Mouse (Mus musculus) urinary bladder, adult 18-20 months (tissue): ENCODE measurements around the gene Ctdsp2.
A peak's percentile ranks its signal among the peaks of the same experiment; 100 is the strongest.

Source experiments
- DNase-seq, 2 experiments: peaks; one replicate each; pipeline ENCODE4 v3.0.0; 2022; ENCODE audit warnings: low spot score in 2 of 2, mixed read lengths in 2 of 2

Gene Ctdsp2

DNA sequence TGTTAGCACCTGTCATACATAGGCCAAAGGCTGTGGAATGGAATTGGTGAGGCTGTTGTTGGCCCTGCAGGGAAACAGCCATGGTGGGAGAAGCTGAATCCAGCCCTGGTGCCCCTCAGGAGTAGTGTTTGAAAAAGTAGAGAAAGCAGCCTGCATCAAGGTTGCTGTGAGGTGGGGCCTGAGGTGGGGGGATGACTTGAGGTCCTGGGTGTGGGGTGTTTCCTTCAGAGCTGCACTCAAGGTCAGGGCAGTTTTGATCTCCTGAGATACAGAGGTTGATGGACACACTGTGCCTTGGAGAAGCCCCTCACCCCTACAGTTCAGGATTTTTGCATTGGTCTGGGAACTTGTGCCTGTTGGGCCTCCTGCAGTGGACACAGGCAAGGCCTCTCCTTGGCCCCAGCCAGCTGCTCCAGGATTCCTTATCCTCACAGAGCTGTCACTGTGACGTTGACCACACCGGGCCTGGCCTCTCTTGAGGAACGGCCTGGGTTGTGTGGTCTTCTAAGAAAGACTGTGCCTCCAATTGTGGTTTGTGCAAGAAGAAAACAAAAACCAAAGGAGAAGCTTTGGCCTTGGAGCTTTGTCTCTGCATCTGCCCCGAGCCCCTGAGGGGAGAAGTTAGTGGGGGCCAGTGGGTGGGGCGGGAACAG, 10.1 kb downstream of the Ctdsp2 start:
- DNase-seq = no peak

DNA sequence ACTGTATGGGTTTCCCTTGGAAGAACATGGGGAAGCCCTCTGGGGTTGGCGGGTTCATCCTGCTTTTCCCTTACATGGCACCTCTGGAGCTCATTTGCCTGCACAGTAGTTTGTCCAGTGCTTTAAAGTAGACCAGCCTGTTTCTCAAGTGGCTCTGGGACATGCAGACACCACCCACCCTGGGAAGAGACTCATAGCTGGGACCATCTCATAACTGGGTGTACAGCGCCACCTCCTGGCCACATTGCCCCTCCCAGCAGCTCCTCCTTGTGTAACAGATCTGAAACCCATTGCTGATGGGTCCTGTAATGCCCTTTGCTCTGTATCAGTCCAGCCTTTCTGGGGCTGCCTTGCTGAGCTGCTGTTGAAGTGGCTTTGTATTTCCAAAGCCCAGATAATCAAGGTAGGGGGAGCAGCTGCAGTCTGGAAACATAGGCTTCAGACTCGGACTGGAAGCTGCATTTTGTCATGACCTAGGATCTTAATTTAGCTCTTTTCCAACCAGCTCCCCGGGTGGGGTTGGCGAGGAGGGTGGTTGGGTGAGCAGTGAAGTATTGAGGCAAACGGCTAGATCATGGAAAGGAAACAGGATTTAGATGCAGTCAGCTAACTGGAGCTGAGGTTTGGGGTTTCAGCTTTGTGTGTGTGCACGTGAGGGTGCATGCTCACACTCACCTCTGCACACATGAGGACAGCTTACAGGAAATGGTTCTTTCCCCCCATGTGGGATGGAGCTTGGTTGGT, 12.0 kb downstream of the Ctdsp2 start:
- DNase-seq = peak; percentile 67 to 72

DNA sequence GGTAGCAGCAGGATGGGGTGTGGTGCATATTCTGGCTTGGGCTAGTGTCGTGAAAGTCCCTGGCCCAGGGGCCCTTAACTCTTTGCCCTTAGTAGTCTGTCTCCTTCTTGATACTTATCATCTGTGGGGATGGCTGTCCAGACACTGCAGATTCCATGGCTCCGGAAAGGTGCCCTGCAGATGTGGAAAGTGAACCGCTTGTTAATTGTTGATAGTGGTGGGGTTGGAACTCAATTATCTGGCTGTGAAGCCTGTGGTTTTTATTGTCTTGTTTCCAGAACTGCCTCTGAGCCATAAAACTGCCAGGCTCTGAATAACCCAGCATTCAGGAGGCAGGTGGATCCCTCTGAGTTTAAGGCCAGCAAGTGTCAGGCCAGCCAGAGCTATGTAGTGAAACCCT, 13.2 kb downstream of the Ctdsp2 start:
- no peak for DNase-seq

DNA sequence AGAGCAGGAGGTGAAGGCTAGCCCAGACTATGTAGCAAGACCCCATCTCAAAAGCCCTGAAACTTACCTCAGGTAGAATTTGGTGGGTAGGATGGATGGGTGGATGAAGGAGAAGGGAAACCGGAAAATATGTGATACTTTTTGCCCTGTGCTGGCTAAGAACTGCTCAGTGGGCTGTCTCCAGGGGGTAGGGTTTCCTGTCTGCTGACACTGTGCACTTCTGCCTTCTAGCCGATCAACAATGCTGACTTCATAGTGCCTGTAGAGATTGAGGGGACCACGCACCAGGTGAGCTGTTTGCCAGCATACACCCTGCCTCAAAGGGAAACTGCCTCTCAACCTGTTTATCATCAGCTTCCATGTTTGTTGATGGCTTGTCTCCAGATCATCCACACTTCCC, 15.1 kb downstream of the Ctdsp2 start:
- no peak for DNase-seq

DNA sequence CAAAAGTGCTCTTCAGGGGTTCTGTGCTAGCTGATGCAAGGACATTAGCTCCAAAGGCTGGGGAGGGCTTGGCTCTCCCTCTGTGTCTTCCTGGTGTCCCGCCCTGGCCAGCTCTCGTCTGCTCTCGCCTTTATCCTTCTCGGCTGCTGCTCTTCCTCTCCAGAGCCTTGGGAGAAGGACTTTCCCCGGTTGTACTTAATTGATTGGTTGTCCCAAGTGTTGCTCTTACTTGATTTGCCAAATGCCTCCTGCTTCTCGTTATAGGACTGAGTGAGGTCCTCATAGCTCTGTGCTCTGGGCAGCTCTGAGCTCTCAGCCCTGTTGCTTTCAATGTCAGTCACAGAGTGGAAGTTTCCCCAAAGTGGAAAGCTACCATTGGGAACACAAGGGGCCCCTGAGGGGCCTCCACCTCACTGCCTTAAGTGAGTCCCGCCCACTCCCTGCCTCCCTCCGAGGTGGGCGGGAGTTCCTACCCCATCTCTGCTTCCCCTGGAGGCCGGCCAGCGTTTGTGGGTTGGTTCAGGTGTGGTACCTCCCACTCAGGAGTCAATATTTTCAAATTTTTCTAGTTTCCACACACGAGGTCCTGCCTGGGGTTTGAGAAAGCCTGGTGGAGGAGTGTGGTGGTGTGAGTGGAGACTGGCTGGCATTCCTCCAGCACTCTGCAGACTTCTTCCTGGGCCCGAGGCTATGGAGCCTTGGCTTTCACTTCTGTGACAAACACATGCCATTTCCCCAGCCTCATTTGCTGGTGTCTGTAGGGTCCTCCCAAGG, 19.0 kb downstream of the Ctdsp2 start:
- DNase-seq = no peak

DNA sequence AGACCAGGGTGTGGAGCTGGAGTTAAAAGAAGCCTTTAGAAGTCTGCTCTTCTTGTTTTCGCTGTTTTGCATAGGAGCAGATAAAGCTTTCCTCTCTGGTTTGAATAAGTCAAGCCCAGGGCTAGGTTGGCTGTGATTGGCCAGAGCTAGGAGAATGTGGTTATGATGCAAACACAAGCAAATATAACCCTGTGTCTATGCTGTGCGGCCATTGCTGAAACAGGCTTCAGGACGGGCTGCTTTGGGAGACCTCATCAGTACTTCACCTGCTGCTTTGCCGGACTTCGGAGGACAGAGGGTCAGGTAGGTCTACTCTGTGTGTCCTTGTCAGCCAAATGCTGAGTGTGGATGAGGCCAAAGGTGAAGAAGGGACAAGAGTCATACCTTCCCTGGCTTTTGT, 22.0 kb downstream of the Ctdsp2 start, which contains the start of gene Avil:
TSS of gene Avil (plus strand) at position 181 of the 400 bp plus-strand sequence.
- DNase-seq = no peak

DNA sequence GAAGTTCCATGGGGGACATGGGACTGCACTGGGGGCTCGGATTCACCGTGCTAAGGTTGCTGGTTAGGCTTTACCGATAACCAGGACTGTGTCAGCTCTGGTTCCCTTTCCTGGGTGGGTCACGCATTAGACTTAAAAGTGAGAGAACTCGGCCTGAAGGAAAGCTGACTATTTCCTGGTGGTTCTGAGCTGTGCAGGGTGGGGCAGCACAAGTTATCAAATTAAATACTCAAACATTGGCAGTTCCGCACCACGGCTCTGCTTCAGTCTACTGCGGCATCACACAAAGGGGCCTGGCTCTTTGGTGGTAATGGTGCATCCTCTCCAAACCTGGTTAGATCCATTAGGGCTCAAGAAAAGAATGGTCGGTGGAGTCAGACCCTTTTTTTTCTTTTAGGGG, 22.8 kb downstream of the Ctdsp2 start:
- no peak for DNase-seq

DNA sequence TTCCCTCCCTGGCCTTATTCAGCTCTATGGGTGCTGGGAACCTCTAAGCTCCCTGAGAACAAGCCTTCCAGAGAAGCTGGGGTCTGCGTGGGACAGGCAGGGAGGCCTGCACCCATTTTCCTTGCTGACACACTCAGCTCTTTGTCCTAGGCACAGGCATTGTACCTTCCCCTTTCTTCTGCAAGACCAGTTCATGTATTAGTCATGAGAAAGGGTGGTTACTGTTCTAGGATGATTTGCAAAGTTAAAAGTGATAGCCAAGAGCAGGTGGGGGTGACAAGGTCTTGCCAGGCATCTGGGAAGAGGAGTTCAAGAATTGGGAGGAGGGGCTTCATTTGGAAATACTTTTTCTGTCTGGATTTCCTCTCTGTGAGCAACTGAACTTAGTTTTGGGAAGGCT, 23.5 kb downstream of the Ctdsp2 start:
- DNase-seq = no peak

DNA sequence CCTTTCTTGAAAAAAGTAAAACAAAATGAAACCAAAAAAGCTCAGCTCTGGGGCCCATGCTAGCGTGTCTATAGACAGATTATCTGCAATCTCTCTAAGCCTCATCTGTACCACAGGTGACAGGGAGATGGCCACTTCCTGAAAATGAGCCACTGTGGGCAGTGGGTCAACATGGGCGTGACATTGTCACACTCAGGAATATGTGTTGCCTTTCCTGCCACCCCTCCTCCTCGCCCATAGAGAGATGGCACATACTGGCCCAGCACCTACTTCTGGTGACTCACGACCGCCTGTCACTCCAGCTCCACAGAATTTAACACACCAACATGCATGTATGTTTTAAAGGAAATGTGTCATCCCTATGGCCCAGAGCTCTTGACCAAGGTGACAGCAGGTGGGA, 24.2 kb downstream of the Ctdsp2 start:
- DNase-seq = no peak

DNA sequence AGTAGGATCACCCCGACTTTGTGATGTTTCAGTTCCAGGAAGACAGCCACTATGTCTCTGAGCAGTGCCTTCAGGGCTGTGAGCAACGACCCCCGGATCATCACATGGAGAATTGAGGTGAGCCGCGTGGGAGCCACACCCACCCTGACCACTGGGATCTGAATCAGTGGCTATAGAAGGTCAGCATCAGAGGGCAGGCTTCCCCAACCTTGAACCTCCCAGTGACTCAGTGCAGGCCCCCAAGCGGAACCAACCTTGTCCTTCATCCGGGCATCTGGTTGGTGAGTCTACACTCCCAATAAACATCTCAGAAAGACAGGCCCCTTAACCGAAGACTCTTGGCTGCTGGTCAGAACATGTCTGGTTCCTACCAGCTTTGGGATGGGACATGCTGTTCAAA, 24.8 kb downstream of the Ctdsp2 start:
- no peak for DNase-seq

DNA sequence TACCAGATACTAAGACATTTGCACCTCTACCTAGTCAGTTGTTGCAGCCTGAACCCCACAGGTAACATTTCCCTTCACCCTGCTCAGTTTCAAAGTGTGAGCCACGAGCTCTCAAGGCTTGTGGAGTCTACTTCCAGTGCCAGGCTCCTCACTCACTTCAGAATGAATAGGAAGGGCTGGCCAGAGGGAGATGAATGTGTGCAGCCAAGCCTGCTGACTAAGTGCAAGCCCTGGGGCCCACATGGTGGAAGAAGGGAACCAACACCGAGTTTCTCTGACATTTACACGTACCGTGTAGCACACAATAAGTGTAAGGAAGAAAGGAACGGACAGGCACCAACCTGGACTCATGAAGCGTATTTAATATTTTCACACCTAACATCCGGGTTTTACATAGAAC, 25.3 kb downstream of the Ctdsp2 start:
- DNase-seq = no peak

DNA sequence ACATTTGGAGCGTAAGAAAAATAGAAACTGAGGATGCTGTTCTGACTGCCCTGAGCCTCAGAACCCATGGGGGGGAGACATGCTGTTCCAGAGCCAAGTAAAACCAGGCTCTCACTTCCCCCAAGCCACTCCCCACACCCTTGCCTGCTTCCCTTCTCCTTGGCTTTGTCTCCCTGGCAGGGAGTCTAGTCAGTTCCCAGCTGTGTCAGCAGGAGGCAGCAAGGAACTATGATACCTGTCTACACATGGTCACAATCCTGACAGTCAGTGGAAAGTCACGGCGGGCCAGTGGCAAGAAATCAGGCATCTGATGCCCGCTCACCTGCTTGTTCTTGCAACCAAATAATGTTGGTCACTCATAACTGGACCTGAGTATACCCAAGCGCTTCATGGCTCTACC, 38.0 kb downstream of the Ctdsp2 start:
- no peak for DNase-seq

DNA sequence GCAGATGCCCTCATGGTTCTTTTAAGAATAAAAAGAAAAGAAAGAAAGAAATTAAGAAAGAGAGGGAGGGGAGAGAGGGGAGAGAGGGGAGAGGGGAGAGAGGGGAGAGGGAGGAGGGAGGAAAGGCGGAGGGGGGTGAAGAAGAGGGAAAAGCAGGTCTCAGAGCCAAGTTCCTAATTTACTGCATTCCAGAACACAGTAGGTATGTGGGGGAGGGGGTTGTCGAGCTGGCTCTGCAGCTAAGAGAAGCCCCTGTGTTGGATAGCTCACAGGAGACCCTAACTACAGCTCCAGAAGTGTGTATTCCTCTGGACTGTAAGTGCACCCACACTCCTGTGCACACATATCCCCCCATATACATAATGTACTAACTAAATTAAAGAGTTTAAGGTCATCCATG, 38.6 kb downstream of the Ctdsp2 start:
- no peak for DNase-seq

DNA sequence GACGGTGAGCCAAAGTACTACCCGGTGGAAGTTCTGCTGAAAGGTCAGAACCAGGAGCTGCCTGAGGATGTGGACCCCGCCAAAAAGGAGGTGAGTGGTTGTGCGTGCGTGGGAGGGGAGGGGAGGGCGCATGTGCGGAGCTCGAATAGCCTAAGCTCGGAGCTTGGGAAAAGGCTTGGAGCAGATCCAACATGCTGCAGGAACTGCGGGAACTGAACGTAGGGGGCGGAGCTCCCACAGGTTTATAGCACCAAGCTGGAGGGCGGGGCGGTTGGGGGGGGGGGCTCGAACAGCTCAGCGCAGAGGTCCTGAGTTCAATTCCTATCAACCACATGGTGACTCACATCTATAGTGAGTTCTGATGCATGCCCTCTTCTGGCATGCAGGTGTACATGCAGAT, 39.9 kb downstream of the Ctdsp2 start:
- DNase-seq = no peak

DNA sequence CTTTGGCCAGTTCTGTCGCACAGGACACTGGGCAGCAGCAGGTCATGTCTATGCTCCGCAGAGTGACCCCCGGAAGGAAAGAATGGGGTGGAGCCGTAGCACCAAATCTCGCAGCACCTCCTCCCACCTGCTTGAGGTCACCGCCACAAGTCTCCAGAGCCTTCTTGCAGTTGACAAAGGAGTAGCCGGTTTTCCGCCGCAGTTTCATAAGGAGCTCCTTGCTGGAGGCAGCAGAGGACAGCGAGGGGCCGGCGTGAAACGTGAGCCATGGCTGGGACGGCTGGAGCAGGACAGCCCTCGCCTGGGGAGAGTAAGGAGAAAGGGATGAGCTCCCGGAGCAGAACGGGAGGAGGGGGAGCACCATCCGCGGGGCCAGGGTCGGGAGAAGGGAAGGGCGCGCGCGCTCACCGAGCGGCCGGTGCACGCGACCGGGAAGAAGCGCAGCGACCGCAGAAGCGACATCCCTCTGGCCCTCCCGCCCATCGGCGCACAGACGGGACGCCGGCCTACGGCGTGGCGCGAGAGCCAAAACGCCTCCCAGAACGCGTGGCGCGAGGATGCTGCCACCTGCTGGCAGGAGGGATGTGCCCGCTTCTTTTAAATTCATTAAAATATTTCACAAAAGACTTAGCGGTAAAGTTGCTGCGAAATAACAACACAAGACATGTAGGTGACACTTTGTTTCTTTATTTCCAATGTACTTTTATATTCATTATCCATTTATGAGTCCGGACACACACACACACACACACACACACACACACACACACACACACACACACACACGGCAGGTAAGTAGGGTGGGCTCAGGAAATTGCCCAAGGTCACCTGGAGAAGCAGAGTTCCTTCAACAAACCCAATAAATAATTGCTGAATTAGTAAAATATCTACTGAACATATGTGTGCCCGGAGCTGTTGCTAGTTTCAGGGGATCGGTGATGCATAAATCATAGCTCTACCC, 52.1 kb downstream of the Ctdsp2 start, which contains the start of gene Tsfm:
TSS of gene Tsfm (minus strand) at position 505 of the 961 bp plus-strand sequence.
- peak; percentile 88 to 95 for DNase-seq

DNA sequence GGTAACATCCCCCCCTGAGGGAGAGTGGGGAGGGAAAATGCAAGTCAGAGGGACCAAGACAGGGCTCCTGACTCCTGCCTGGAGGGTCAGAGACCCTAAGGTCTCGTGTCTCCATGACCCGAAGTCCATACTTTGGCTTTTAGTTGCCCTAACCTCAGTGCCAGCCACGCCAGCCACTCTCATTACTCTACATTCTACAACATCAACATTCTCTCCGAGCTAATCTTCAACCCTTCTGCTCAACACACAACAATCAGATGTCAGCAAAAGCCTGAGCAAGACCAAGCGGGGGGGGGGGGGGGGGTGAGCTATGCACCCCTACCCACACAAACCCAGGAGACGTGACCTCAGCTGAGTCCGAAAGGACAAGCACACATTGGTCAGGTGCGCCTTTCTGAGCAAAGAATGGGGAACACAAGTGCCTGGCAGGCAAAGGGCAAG, 54.8 kb downstream of the Ctdsp2 start:
- DNase-seq = no peak

DNA sequence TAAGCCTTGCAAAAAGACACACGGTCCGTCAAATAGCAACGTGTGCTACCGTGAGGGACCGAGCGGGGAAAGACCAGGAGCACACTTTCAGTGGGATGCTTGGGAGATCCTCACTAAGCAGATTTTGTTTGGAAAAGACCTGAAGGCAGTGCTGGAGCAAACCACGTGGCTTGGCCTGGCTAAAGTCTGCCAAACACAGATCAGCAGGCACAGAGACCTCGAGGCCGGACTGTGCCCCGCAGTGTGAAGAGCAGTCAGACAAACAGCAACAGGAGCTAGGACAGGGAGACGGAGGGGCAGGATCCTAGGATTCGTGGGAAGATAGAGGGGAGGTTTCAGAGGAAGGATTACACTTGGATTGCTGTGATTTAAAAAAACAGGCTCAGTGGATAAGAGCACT, 57.8 kb downstream of the Ctdsp2 start:
- no peak for DNase-seq

DNA sequence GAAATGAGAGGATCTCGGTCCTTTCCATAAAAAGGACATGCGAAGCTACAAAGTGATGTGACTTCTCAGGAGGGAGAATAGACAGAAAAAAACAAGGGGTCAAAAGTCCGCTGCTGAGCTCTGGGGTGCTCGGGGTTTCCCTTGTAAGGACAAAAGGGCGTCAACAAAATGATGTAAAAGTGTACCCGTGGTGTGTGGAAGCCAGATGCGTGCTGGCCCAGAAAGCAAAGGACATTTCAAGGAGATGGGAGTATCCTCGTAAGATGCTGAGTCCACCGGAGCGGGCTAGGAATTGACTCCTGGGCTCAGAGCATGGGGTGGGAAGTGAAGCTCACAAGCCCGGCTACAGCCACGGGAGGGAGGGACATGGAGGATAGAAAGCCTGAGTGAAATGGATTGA, 59.1 kb downstream of the Ctdsp2 start:
- no peak for DNase-seq

DNA sequence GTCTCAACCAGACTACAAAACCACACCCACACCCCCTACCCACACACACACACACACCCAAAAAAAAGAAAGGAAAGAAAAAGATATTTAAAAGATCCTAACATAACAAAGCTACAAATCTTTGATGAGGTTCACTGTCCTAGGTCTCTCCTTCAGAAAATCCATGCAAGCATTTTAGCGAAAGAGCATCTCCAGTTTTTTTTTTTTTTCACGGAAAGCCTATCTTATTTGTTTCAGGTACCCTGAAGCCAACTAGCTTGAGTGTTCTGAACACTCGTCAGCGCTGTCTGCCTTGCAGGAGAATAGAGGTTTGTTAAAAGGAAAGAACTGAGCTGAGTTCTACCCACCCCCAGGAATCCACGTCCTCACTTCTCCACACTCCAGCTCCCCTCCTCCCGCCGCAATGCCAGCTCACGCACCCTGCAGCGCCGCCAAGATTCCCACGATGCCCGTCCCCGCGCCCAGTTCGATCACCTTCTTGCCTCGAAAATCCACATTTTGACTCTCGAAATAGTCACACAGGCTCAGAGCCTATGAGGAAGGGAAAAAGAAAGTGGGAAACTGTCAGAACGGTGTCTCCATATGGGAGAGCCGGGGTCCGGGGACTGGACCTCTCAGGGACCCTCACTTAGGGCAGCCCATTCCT, 62.2 kb downstream of the Ctdsp2 start:
- DNase-seq = no peak

DNA sequence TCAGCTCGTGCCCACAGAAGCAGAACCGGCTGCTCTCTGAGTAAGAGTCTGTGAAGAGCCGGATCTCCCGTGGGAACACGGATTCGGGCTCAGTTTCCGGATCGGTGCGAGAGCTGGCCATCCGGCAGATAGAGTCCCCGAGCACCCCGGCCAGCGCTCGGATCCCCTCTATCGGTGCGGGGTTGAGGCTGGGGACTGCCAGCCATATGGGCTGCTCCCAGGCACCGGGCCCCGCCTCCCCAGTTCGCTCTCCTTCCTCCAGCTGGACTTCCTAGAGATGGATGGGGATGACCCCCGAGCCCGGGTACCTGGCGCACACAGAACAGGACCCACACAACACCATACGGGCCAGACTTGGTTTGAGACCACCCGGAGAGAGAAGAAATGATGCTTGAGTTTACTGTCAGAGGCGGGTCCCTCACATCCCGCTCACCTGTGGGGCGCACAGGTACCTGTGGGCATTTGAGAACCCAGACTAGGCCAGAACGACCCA, 62.8 kb downstream of the Ctdsp2 start, which contains the start of the genes Mettl1 and Eef1akmt3:
TSS of gene Mettl1 (plus strand) at position 141 of the 493 bp plus-strand sequence.
TSS of gene Eef1akmt3 (minus strand) at position 240 of the 493 bp plus-strand sequence.
- DNase-seq = no peak
